Mouse (Mus musculus) heart, adult 2 months (tissue): Measurements from ENCODE around the gene Dpep2nb. TPM values are rescaled to one million over a fixed set of nuclear protein-coding genes. Genes with fewer than 3 reads are reported as not detected.

Experiments
- DNase-seq, 2 experiments: peaks; one replicate each; pipeline ENCODE4 v3.0.0; 2021
- H3K27ac ChIP-seq: fragments of 200-600 bp; 2 replicates; pipeline ENCODE4 v1.8.1; 2022
- H3K27me3 ChIP-seq: fragments of 200-500 bp; 2 replicates; pipeline ENCODE4 v1.6.1; 2012; ENCODE audit warnings: mild to moderate bottlenecking, low read length, inconsistent platforms, mixed read lengths; ENCODE audit not compliant: control insufficient read depth, insufficient read depth
- H3K36me3 ChIP-seq: fragments of 200-500 bp; 2 replicates; pipeline ENCODE4 v1.6.1; 2012; ENCODE audit warnings: low read length, inconsistent platforms; ENCODE audit not compliant: control insufficient read depth, insufficient read depth
- H3K4me1 ChIP-seq: fragments of 200-500 bp; 2 replicates; pipeline ENCODE4 v1.6.1; 2011; ENCODE audit warnings: low read length; ENCODE audit not compliant: control insufficient read depth, insufficient read depth
- H3K4me3 ChIP-seq: fragments of 200-600 bp; 2 replicates; pipeline ENCODE4 v1.8.1; 2022
- H3K79me2 ChIP-seq: fragments of 200-500 bp; replicated peaks from 2 replicates; pipeline ENCODE4 v1.6.1; 2012; ENCODE audit warnings: mild to moderate bottlenecking, inconsistent platforms, low read length, moderate library complexity, mixed read lengths; ENCODE audit not compliant: control insufficient read depth, insufficient read depth
- H3K9ac ChIP-seq: fragments of 200-500 bp; 2 replicates; pipeline ENCODE4 v1.6.1; 2012; ENCODE audit warnings: low read depth, mild to moderate bottlenecking, control low read depth, inconsistent platforms, low read length, mixed read lengths
- CTCF ChIP-seq: fragments of 200-600 bp; IDR thresholded peaks from 2 replicates; pipeline ENCODE4 v1.8.1; 2022; ENCODE audit warnings: antibody characterized with exemption, mild to moderate bottlenecking, moderate library complexity
- EP300 ChIP-seq: fragments of 200-500 bp; IDR thresholded peaks from 2 replicates; pipeline ENCODE4 v1.6.1; 2011; ENCODE audit warnings: low read depth, low read length, control low read depth; ENCODE audit not compliant: insufficient read depth
- POLR2A ChIP-seq: fragments of 200-500 bp; IDR thresholded peaks from 2 replicates; pipeline ENCODE4 v1.6.1; 2011; ENCODE audit warnings: mild to moderate bottlenecking, low read depth, low read length, control low read depth; ENCODE audit not compliant: insufficient read depth
- WGBS: fragments of 180-500 bp; shearing (Covaris S2); methylation state at CpG from one replicate; pipeline ENCODE4 v1.1.7; 2018; 5-methylcytosine and 5-hydroxymethylcytosine counted together
- intact Hi-C: fragments of 180-260 bp; cut with DNase I; formaldehyde crosslinking; loops from one replicate; pipeline ENCODE4 v1.15.1; 2025
- polyA plus RNA-seq: library from polyadenylated mRNA; depleted of rRNA; stranded (reverse); fragments of >200 nt; gene quantifications from 2 replicates; pipeline ENCODE4 v1.2.3, GENCODE M21; 2012
- total RNA-seq, 2 experiments: library from RNA; stranded (reverse); gene quantifications; 2 replicates each; pipeline ENCODE4 v1.2.3; 2021

Dpep2nb gene
- total and polyA plus RNA-seq, 3 experiments = not detected

DNA sequence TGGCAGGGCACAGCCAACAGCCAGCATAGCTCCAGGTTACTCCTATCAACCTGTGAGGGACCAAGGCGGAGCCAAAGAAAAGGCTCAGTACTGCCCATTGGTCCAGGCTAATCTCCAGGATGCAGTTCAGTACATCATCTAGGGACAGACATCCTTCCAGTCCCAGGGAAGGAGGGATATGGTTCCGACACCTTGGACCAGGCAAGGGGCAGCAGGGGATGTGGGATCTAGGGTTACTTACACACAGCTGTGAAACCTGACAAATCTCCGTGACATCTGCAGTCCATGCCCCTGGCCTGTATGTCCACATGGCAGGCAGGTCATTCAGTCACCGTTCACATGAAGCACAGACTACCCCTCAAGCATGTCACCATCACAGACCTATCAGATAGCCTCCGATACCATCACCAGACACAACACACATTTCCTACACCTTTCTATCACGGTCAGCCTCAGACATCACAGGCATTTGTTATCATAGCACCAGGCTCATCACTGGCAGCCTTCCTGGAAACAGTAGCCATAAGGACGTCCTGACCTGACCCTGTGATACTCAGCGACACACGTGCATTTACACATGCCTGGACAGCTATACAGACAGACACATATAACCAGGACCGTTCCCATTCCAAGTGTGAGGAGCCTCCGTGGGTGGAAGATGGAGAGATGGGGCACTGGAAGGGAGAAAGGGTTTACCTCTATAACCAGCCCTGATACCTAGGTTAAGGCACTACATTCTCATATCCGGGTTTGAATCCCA lies 41.1 kb downstream of the Dpep2nb start:
- 31% methylated on average over 12 of the region's 12 CpGs for WGBS
- no peak for DNase-seq
- peak overlapping the region; percentile 95 for H3K4me3 ChIP-seq
- peak overlapping the region; percentile 95 for H3K27ac ChIP-seq
- peaks cover 1% of the 10 kb centered on the region; the same call in 1 of the 2 replicates for H3K79me2 ChIP-seq
- no peaks in the 10 kb centered on the region for H3K27me3 ChIP-seq
- peaks cover 19% of the 10 kb centered on the region for H3K4me1 ChIP-seq
- TF ChIP-seq POLR2A (no peak), CTCF (no peak), EP300 (no peak)
- intact Hi-C loops = loop anchor here (2.0 kb wide), 1 partner anchor 26 kb away; the partner anchor contains the start of gene Psmb10
- H3K9ac ChIP-seq = peak overlapping the region; percentile 99
- H3K36me3 ChIP-seq = no peaks in the 10 kb centered on the region

DNA sequence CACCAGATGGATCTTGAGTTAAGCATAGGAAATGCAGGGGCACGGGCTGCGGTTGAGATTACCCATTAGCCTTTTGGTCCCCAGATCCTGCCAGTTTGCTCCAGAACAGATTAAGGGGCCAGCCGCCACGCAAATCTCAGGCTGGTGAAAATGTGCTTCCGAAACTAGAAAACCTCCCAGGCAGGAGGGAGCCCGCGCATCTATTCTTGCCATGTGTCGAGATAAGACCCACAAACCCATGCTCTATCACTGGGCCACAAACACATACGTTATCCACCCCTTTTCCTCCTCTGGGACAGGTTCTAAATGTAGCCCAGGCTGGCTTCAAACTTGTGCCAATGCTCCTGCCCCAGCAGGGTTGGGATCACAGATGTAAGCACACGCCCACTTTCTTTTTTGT lies 44.2 kb downstream of the Dpep2nb start:
- Histone ChIP-seq H3K79me2 (peaks cover 1% of the 10 kb centered on the region; the same call in 1 of the 2 replicates), H3K27me3 (no peaks in the 10 kb centered on the region), H3K4me1 (peaks cover 28% of the 10 kb centered on the region), H3K9ac (no peak overlapping the region), H3K4me3 (no peak overlapping the region), H3K27ac (no peak overlapping the region), H3K36me3 (peaks cover 6% of the 10 kb centered on the region)
- no peak for TF ChIP-seq CTCF
- TF ChIP-seq POLR2A = no peak
- no peak for TF ChIP-seq EP300
- DNase-seq = no peak
- WGBS = 74% methylated on average over 10 of the region's 10 CpGs
- intact Hi-C loops = no loop called here

DNA sequence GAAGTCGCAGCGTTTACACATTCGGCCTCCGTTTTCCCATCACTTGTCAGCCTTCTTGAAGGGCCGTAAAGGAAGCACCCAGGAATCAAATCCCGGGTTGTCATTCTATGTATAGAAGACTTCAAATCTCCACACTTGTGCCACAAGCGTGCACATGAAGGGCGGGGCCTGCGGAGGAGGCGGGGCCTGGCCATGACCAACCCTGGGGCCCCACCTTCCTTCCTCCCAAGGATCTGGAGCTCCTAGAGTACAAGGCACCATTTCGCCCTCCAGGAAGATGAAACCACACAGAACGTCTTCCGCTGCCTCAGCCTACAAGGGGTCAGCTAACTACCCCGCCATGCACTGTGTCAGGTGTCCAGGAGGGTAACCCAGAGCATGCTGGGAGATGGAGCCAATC lies 44.7 kb downstream of the Dpep2nb start:
- intact Hi-C loops = no loop called here
- peaks cover 1% of the 10 kb centered on the region; the same call in 1 of the 2 replicates for H3K79me2 ChIP-seq
- no peak for DNase-seq
- WGBS = 86% methylated on average over 14 of the region's 14 CpGs
- H3K36me3 ChIP-seq = peaks cover 6% of the 10 kb centered on the region
- no peaks in the 10 kb centered on the region for H3K27me3 ChIP-seq
- H3K9ac ChIP-seq = no peak overlapping the region
- H3K4me3 ChIP-seq = no peak overlapping the region
- TF ChIP-seq CTCF (no peak), POLR2A (no peak), EP300 (no peak)
- H3K4me1 ChIP-seq = peaks cover 28% of the 10 kb centered on the region
- H3K27ac ChIP-seq = no peak overlapping the region

DNA sequence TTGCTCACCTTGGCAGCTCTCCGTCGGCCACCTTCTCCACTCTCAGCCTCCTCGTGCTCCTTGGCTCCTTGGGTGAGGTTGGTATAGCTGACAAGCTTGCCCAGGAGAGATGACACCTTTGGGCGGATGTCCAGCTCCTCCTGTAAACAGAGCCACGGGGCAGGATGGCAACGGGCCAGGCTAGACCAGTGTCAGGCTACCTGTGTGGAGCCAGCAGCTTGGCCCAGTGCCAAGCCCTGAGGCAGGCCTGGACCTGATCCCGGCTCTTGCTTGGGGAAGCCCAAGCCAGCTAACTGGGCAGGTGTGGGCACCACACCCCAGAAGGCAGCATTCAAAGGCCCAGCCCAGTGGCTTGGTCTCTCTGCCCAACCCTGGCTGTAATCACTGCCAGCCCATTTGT lies 46.4 kb downstream of the Dpep2nb start:
- WGBS = 60% methylated on average over 7 of the region's 7 CpGs
- peak overlapping the region; percentile 9; the same call in 1 of the 2 replicates for H3K27ac ChIP-seq
- peaks cover 6% of the 10 kb centered on the region for H3K36me3 ChIP-seq
- no peaks in the 10 kb centered on the region for H3K27me3 ChIP-seq
- H3K79me2 ChIP-seq = no peaks in the 10 kb centered on the region
- H3K9ac ChIP-seq = no peak overlapping the region
- peaks cover 22% of the 10 kb centered on the region for H3K4me1 ChIP-seq
- peak; percentile 59 to 60 for DNase-seq
- no peak overlapping the region for H3K4me3 ChIP-seq
- intact Hi-C loops = no loop called here
- TF ChIP-seq POLR2A = no peak
- TF ChIP-seq EP300 = no peak
- TF ChIP-seq CTCF = no peak

DNA sequence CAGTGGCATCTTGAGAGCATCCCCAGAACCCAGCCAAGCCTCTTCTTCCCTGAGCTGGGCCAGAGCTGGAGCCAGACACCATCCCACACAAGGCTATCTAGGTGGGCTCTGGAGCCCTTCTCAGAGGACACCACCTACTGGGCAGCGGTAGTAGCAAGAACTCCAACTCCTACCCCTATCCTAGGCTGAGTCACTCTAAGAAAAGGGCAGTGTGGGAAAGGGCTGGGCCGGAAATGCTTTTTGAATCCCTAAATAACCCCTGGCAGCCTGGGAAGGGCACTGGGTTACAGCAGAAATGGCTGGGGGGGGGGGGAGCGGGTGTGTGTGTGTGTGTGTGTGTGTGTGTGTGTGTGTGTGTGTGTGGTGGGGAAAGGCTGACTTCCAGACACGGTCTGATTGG lies 48.0 kb downstream of the Dpep2nb start:
- no peak overlapping the region for H3K9ac ChIP-seq
- 22% methylated on average over 3 of the region's 4 CpGs for WGBS
- TF ChIP-seq CTCF = peak; percentile 67
- TF ChIP-seq POLR2A = no peak
- 0 out of 2 replicates have a peak, but pooled peaks have one; percentile 58 for TF ChIP-seq EP300
- H3K27ac ChIP-seq = peak overlapping the region; percentile 53
- H3K4me1 ChIP-seq = peaks cover 18% of the 10 kb centered on the region
- intact Hi-C loops = no loop called here
- H3K79me2 ChIP-seq = no peaks in the 10 kb centered on the region
- peaks cover 6% of the 10 kb centered on the region for H3K36me3 ChIP-seq
- peak; percentile 53 to 70 for DNase-seq
- no peak overlapping the region for H3K4me3 ChIP-seq
- no peaks in the 10 kb centered on the region for H3K27me3 ChIP-seq

DNA sequence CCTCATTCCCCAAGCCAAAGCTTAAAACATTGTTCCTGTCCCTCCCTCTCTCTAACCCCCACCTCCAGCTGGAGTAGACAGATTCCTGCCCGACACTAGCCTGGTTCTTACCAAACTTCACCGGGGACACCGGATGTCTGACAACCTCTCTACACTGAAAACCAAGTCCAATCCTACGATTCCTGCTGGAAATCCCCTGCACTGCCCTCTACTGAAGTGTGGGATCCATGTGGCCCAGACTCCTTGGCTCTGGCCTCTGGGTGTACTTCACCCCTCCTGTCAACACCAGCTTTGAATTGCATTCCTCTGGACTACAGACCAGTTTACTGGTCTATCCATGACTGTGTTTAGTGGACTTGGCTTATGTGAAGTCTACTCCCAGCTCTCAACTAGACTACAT lies 49.2 kb downstream of the Dpep2nb start:
- intact Hi-C loops = no loop called here
- 48% methylated on average over 4 of the region's 4 CpGs for WGBS
- Histone ChIP-seq H3K9ac (no peak overlapping the region), H3K27me3 (no peaks in the 10 kb centered on the region), H3K27ac (peak overlapping the region; percentile 2; the same call in 1 of the 2 replicates), H3K4me3 (no peak overlapping the region), H3K4me1 (peaks cover 19% of the 10 kb centered on the region), H3K36me3 (peaks cover 6% of the 10 kb centered on the region), H3K79me2 (no peaks in the 10 kb centered on the region)
- DNase-seq = peak in 1 of 2 experiments; percentile 38
- TF ChIP-seq CTCF (no peak), EP300 (no peak), POLR2A (no peak)
